Mouse (Mus musculus): ENCODE results near the gene Calml4. TPM values are rescaled to one million over a fixed set of nuclear protein-coding genes. Genes with fewer than 3 reads are reported as not detected.

Gene Calml4
- polyA plus RNA-seq (2017; shearing (Covaris generic)): 0.74 TPM

DNA sequence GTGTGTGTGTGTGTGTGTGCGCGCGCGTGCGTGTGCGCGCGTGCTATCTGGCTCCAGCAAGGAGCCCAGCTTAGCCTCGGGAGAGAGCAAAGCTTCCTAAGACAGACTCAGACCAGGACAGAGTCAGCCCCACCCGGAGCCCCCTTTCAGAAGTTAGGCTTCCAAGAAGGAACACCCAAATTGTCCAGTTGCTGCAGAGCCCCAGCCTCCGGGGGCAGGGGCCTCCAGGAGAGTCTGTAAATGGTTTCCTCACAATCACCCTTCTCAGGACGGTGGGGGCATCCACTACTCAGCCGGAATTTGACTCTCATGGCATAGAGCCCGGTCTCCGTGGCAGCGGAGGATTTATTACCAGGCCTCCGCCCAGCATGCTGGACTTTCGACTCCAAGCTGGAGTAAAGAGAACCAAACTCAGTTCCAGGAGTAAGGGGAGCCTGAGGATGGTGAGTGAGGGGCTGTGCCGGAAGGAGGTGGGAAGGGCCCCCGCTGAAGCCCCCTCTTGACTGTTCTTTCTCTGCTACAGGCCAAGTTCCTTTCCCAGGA is at the start of gene Calml4:
Gene Calml4, plus strand, starts transcription at position 362 of the 543 bp plus-strand sequence.

GRCm38 (mm10) chr9:62811516-62812121 is 46.3 kb upstream of the Calml4 start, which contains the start of gene Fem1b:
Gene Fem1b (minus strand): TSS chr9:62811934.

GRCm38 (mm10) chr9:62838506-62839171 is 19.2 kb upstream of the Calml4 start, which contains the start of gene Cln6:
Gene Cln6 (plus strand): TSS chr9:62838785.

Other genes with a start within 250 kb of the Calml4 start
- gene Itga11, start 180.3 kb upstream of the Calml4 start, polyA plus RNA-seq (2017; shearing (Covaris generic)): 0.07 TPM
- 14.3 TPM for gene Fem1b, start 46.1 kb upstream of the Calml4 start, polyA plus RNA-seq (2017; shearing (Covaris generic))
- 10.5 TPM for gene Cln6, start 19.3 kb upstream of the Calml4 start, polyA plus RNA-seq (2017; shearing (Covaris generic))
- gene Pias1, start 129.8 kb downstream of the Calml4 start, polyA plus RNA-seq (2017; shearing (Covaris generic)): 108 TPM